Mouse (Mus musculus): ENCODE measurements at regions not wholly inside any gene's neighbourhood (a gene's known extent, or its start where the extent isn't known, plus 50 kb on each side); places are given as distances from the start of the nearest gene placed in this dataset.

GRCm38 (mm10) chr8:53096272-53096784, 415.2 kb upstream of the Aga start:
- DNase-seq (ENCODE audit: low spot score in 2 of 2), result no peak

GRCm38 (mm10) chr8:53140041-53140440, 371.5 kb upstream of the Aga start:
- no peak for DNase-seq (ENCODE audit: low spot score in 2 of 2)

GRCm38 (mm10) chr8:53148915-53149314, 362.6 kb upstream of the Aga start:
- DNase-seq (ENCODE audit: low spot score in 2 of 2), result no peak

GRCm38 (mm10) chr8:53164017-53164416, 347.5 kb upstream of the Aga start:
- DNase-seq (ENCODE audit: low spot score in 2 of 2), result no peak

- DNase-seq (ENCODE audit: low spot score in 2 of 2), result no peak
These were observed 339.7 kb upstream of the Aga start for GRCm38 (mm10) chr8:53171694-53172299.

- peak in 1 of 2 experiments; percentile 1 for DNase-seq (ENCODE audit: low spot score in 2 of 2)
These were observed 319.0 kb upstream of the Aga start for GRCm38 (mm10) chr8:53192519-53192918.

- no peak for DNase-seq (ENCODE audit: low spot score in 2 of 2)
These were observed 289.3 kb upstream of the Aga start for GRCm38 (mm10) chr8:53222194-53222593.
